Mouse (Mus musculus): ENCODE data around the gene Wnt10b. TPM values are rescaled to one million over a fixed set of nuclear protein-coding genes. Genes with fewer than 3 reads are reported as not detected.

Gene Wnt10b
- polyA plus RNA-seq, 2 experiments = 0.03 TPM; not detected in 1

DNA sequence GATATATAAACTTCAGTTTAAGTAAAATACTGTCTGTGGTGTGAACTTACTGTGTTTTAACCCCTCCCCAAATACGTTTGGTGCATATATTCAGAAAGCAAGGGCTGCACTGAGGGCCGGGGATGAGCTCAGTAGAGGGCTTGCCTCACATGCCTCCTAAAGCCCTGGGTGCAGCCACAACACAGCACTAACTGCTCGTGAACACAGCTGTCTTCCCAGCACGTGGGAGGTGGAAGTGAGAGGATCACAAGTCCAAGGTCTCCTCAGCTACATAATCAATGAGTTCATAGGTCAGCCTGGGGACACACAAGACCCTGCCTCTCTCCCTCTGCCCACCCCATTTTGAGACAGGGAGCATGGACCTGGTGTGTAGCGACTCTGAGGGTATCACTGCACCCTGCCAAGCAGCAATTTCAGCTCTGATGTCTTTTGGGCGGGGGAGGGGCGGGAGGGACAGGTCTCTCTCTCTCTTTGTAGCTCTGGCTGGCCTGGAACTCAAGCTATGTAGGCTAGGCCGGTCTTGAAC, 45.9 kb downstream of the Wnt10b start:
- H3K36me3 ChIP-seq (replicated peaks; ENCODE audit: control insufficient read depth, insufficient read depth, low read depth) = no peaks in the 10 kb centered on the region
- ATAC-seq (ENCODE audit: insufficient read depth) = no peak
- no peak overlapping the region for H3K9ac ChIP-seq (replicated peaks)
- peaks cover 13% of the 10 kb centered on the region for H3K27me3 ChIP-seq (ENCODE audit: control insufficient read depth, insufficient read depth, low read length)
- H3K4me3 ChIP-seq (ENCODE audit: insufficient read depth in 1 of 2, low read depth in 2 of 2, low read length in 2 of 2) = no peak overlapping the region
- TF ChIP-seq CTCF (IDR thresholded peaks at IDR 0.05; ENCODE audit: low read depth) = no peak
- no peak for TF ChIP-seq EP300 (IDR thresholded peaks at IDR 0.05; ENCODE audit: low read depth)
- WGBS (ENCODE audit: insufficient replicate concordance) = 46% methylated on average over 8 of the region's 8 CpGs
- H3K9me3 ChIP-seq (ENCODE audit: control insufficient read depth, low read length) = no peaks in the 10 kb centered on the region
- H3K27ac ChIP-seq = no peak overlapping the region
- DNase-seq (ENCODE audit: low read depth in 3 of 3, low spot score in 3 of 3) = no peak
- H3K4me1 ChIP-seq (replicated peaks; ENCODE audit: control insufficient read depth in 2 of 2, insufficient read depth in 2 of 2, low read length in 1 of 2) = peaks cover 6 to 26% of the 10 kb centered on the region in 2 experiments; a peak in 3 of 4 replicates
- H3K4me2 ChIP-seq (ENCODE audit: low read depth) = no peak overlapping the region

- Histone ChIP-seq H3K4me3 (ENCODE audit: insufficient read depth in 1 of 2, low read depth in 2 of 2, low read length in 2 of 2) (no peak overlapping the region), H3K4me1 (replicated peaks; ENCODE audit: control insufficient read depth in 2 of 2, insufficient read depth in 2 of 2, low read length in 1 of 2) (peaks cover 6 to 27% of the 10 kb centered on the region in 2 experiments; a peak in 3 of 4 replicates), H3K9ac (replicated peaks) (no peak overlapping the region), H3K27me3 (ENCODE audit: control insufficient read depth, insufficient read depth, low read length) (peaks cover 13% of the 10 kb centered on the region), H3K9me3 (ENCODE audit: control insufficient read depth, low read length) (no peaks in the 10 kb centered on the region), H3K36me3 (replicated peaks; ENCODE audit: control insufficient read depth, insufficient read depth, low read depth) (no peaks in the 10 kb centered on the region), H3K4me2 (ENCODE audit: low read depth) (no peak overlapping the region), H3K27ac (no peak overlapping the region)
- DNase-seq (ENCODE audit: low read depth in 3 of 3, low spot score in 3 of 3) = no peak
- TF ChIP-seq EP300 (IDR thresholded peaks at IDR 0.05; ENCODE audit: low read depth) (no peak), CTCF (IDR thresholded peaks at IDR 0.05; ENCODE audit: low read depth) (no peak)
- WGBS (ENCODE audit: insufficient replicate concordance) = 52% methylated on average over 6 of the region's 6 CpGs
- ATAC-seq (ENCODE audit: insufficient read depth) = no peak
Measured at GRCm38 (mm10) chr15:98730790-98731189, 47.2 kb downstream of the Wnt10b start.

GRCm38 (mm10) chr15:98729791-98730545, 48.0 kb downstream of the Wnt10b start:
- Histone ChIP-seq H3K27me3 (ENCODE audit: control insufficient read depth, insufficient read depth, low read length) (peaks cover 13% of the 10 kb centered on the region), H3K36me3 (replicated peaks; ENCODE audit: control insufficient read depth, insufficient read depth, low read depth) (no peaks in the 10 kb centered on the region), H3K9me3 (ENCODE audit: control insufficient read depth, low read length) (no peaks in the 10 kb centered on the region), H3K4me3 (ENCODE audit: insufficient read depth in 1 of 2, low read depth in 2 of 2, low read length in 2 of 2) (no peak overlapping the region), H3K4me2 (ENCODE audit: low read depth) (no peak overlapping the region), H3K4me1 (replicated peaks; ENCODE audit: control insufficient read depth in 2 of 2, insufficient read depth in 2 of 2, low read length in 1 of 2) (peaks cover 6 to 27% of the 10 kb centered on the region in 2 experiments; a peak in 3 of 4 replicates), H3K27ac (no peak overlapping the region), H3K9ac (replicated peaks) (no peak overlapping the region)
- DNase-seq (ENCODE audit: low read depth in 3 of 3, low spot score in 3 of 3) (no peak), ATAC-seq (ENCODE audit: insufficient read depth) (no peak)
- 31% methylated on average over 7 of the region's 7 CpGs for WGBS (ENCODE audit: insufficient replicate concordance)
- TF ChIP-seq CTCF (IDR thresholded peaks at IDR 0.05; ENCODE audit: low read depth) = no peak
- TF ChIP-seq EP300 (IDR thresholded peaks at IDR 0.05; ENCODE audit: low read depth) = no peak

- Histone ChIP-seq H3K27ac (no peak overlapping the region), H3K4me1 (replicated peaks; ENCODE audit: control insufficient read depth in 2 of 2, insufficient read depth in 2 of 2, low read length in 1 of 2) (peaks cover 4 to 19% of the 10 kb centered on the region in 2 experiments; a peak in 3 of 4 replicates), H3K4me3 (ENCODE audit: insufficient read depth in 1 of 2, low read depth in 2 of 2, low read length in 2 of 2) (peak overlapping the region; percentile 61 to 73; a peak in 1 of 4 replicates), H3K9ac (replicated peaks) (no peak overlapping the region), H3K9me3 (ENCODE audit: control insufficient read depth, low read length) (no peaks in the 10 kb centered on the region), H3K27me3 (ENCODE audit: control insufficient read depth, insufficient read depth, low read length) (peaks cover 13% of the 10 kb centered on the region), H3K36me3 (replicated peaks; ENCODE audit: control insufficient read depth, insufficient read depth, low read depth) (no peaks in the 10 kb centered on the region), H3K4me2 (ENCODE audit: low read depth) (peak overlapping the region; percentile 77)
- 19% methylated on average over 9 of the region's 9 CpGs for WGBS (ENCODE audit: insufficient replicate concordance)
- ATAC-seq (ENCODE audit: insufficient read depth) = no peak
- no peak for TF ChIP-seq EP300 (IDR thresholded peaks at IDR 0.05; ENCODE audit: low read depth)
- TF ChIP-seq CTCF (IDR thresholded peaks at IDR 0.05; ENCODE audit: low read depth) = no peak
- DNase-seq (ENCODE audit: low read depth in 3 of 3, low spot score in 3 of 3) = no peak
Measured at GRCm38 (mm10) chr15:98728366-98728765, 49.6 kb downstream of the Wnt10b start.
